Mouse (Mus musculus) brain, embryonic 14.5 days (tissue): ENCODE measurements around the gene Zfp747. TPM values are rescaled to one million over a fixed set of nuclear protein-coding genes. Genes with fewer than 3 reads are reported as not detected.
"Not testable (repeated sequence)": the region's sequence is repeated elsewhere in the genome, so short reads cannot be mapped to it uniquely, and the experiment has no call there.

Source experiments
- DNase-seq: peaks from one replicate; pipeline ENCODE4 v3.0.0-alpha.2; 2011; ENCODE audit warnings: low read depth
- CTCF ChIP-seq: fragments of 200-500 bp; IDR thresholded peaks from 2 replicates; pipeline ENCODE4 v1.5.1; 2012; ENCODE audit warnings: inconsistent platforms, mild to moderate bottlenecking, moderate library complexity, borderline replicate concordance; ENCODE audit not compliant: insufficient read depth, insufficient read length; ENCODE audit errors: extremely low read depth
- POLR2A ChIP-seq: fragments of 200-500 bp; IDR thresholded peaks from 2 replicates; pipeline ENCODE4 v1.6.1; 2012; ENCODE audit warnings: mild to moderate bottlenecking, inconsistent platforms, borderline replicate concordance; ENCODE audit not compliant: poor library complexity, insufficient read depth, insufficient read length, severe bottlenecking; ENCODE audit errors: extremely low read depth
- polyA plus RNA-seq: library from polyadenylated mRNA; depleted of rRNA; stranded (reverse); fragments of >200 nt; gene quantifications from 2 replicates; pipeline ENCODE4 v1.2.3, GENCODE M21; 2012

Zfp747 gene
- polyA plus RNA-seq, 1 experiment, result 7.8 TPM

DNA sequence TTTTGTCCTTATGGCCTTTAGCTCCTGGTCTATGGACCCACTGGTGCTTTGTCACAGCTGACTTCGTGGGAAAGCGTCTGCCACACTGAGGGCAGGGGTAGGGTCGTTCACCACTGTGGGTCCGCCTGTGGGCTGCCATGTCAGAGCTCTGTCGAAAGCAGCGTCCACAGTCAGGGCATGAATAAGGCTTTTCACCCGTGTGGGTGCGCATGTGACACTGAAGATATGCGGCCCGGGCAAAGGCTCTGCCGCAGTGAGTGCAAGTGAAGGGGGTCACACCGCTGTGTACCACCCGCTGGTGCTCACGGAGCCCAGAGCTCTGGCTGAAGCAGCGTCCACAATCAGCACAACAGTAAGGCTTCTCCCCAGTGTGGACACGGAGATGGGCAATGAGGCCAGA lies 15.7 kb upstream of the Zfp747 start:
- DNase-seq, result no peak
- no peak for TF ChIP-seq CTCF
- TF ChIP-seq POLR2A, result no peak

DNA sequence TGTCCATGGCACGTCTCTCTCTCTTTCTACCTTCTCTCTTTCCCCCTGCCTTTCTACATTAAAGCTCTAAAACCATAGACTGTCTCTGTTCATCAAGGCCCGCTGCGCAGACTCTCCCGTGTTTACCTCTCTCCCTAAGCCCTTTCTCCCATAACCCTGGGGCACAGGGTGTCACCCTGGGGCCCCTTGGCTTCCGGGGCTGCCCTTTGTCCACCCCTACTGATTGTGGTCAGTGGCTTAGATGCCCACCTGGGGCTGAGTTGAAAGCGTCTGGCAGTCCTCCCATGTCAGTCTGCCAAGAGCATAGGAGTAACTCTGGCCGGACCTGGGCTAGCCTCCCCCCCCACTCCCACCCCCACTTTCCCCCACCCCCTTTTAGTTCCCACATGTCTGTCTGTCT lies 14.5 kb upstream of the Zfp747 start:
- TF ChIP-seq POLR2A (no peak), CTCF (no peak)
- no peak for DNase-seq

DNA sequence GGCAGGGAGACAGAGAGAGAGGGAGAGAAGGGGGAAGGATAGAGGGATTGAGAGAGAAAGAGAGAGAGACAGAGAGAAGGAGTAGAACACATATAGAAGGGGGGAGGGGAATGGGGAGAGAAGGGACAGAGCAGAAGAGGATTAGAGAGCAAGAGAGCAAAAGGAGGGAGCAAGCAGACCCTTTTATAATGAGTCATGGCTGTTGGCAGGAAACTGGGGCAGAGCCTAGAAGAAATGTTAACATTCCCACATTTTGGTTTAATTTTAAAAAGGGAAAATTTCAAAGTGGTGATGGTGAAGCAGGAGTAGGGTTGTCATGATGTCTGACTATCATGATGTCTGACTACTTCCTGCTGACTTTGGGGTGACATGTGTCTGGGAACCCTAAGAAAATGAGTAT lies 12.4 kb upstream of the Zfp747 start:
- not testable (repeated sequence) for DNase-seq

DNA sequence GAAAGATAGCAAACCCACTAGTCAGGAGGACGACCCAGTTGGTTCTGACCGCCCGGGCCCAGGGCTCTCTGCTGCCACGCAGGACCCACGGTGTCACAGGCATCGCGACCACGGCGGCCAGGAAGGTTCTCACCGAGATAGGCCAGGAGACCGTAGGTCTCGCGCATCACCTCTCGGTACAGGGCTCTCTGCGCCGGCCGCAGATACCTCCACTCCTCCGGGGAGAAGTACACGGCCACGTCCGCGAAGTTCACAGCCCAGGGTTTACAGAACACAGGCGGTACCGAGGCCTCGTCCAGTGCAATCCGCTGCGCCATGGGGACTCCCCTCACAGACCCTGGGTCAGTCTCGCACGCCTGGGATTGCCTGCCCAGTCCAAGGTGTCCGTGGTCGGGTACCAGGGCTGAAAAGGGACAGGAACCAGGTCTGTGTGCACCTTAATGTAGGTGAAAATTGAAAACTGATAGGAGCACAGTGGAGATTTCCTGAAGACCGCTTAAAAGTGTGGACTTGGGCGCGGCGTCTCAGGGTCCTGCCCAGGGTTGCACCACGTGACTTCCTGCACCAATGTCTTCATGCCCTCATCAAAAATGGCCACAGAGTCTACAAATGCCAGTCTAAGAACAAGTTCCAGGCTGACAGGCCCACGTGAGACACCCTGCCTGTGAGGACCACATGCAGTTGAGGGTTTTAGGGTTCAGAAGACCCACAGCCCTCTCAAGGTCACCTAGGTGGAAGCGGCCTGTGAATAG lies 11.0 kb upstream of the Zfp747 start, which contains the start of gene 9130019O22Rik:
9130019O22Rik (minus strand) TSS at position 526 of the 752 bp plus-strand sequence.
- peak; percentile 95 for DNase-seq
- TF ChIP-seq POLR2A, result no peak
- TF ChIP-seq CTCF, result no peak

DNA sequence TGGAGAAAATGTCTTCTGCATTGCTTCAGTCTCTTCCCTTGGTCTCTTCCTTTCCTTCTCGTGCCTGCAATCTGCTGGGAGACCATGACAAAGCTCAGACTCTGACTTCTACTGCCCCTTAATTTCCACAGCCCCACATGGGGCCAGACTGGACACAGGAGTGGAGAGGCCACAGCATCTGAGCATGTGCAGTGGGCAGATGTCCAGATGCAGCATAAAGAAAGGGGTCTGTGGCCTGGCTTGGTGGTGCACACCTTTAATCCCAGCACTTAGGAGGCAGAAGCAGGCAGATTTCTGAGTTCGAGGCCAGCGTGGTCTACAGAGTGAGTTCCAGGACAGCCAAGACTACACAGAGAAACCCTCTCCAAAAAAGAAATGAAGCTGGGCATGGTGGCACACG lies 9.7 kb upstream of the Zfp747 start:
- not testable (repeated sequence) for DNase-seq

DNA sequence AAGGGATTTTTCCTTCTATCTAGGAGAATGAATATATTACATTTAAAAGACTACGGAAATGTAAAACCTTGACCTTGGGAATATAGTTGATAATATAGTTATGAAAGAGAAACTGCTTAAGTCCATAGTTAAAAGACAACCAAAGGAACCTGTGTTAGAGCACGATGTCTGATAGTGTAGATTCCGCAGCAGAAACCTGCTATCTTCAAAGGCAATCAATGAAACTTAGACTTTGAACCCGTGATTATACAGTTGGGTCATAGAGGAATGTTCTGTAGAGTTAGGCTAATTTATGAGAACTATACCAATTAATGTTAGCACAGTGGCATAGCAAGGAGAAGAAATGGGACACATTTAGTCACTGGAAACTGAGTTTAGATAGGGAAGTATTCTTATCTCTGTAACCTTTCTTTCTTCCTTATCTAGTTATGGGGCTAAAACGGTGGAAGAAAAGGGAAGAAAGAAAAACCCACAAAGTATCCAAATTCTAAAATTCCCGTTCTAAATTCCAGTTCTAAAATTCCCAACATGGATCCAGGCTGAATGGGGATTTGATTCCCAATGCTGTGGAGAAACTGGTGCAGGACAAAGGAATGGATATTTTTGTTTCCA lies 2.6 kb upstream of the Zfp747 start:
- DNase-seq, result no peak
- no peak for TF ChIP-seq CTCF
- no peak for TF ChIP-seq POLR2A

DNA sequence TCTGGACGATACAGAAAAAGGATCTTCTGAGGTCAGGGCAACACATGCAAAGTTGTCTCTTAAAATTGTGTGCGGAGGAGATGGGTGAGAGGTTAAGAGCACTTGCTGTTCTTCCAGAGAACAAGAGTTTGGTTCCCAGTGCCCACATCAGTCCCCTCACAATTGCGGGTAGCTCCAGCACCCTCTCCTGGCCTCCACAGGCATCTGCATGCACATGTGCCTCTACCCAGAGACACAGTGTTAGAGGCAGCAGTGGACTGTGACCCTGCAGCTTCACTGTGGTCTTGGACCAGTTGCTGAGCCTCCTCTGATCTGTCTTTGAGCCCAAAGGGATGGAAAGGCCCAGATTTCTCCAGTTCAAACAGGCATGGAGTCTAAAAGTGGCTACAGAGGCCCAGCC lies 4.0 kb downstream of the Zfp747 start:
- DNase-seq, result not testable (repeated sequence)

DNA sequence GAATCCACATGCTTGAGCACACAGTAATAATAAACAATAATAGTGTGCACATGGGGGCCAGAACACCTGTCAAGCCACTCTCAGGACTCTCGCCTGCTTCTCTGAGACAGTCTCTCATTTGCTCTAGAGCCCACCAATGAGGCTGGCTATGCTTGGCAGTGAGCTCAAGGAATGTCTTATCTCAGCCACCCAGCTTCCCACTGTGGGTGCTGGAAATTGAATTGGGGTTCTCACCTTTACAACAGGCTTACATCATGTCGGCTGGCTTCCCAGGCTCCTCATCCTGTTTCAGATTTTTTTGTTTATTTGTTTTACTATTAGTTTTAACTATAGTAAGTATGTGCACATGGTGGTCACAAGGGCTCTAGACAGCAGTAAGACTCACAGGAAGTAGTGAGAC lies 4.6 kb downstream of the Zfp747 start:
- DNase-seq, result no peak
- TF ChIP-seq POLR2A (no peak), CTCF (no peak)

DNA sequence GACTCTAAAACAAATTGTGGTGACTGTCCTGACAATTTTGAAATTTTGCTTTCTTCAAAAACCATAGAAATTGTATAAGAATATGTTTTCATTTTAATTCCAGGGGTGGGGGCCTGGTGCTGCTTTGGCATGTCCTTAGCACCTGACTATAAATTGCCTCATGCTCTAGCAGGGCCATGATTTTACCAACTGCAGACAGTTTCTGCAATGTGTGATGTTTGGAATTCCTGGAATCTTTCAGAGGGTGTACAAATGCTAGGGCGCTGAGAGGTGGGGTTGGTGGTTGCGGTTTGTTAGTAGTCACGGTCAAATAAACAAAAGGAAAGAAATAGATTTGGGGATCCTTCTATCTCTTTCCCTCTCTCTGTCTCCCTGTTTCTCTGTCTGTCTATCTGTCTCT lies 9.6 kb downstream of the Zfp747 start:
- no peak for TF ChIP-seq POLR2A
- no peak for TF ChIP-seq CTCF

DNA sequence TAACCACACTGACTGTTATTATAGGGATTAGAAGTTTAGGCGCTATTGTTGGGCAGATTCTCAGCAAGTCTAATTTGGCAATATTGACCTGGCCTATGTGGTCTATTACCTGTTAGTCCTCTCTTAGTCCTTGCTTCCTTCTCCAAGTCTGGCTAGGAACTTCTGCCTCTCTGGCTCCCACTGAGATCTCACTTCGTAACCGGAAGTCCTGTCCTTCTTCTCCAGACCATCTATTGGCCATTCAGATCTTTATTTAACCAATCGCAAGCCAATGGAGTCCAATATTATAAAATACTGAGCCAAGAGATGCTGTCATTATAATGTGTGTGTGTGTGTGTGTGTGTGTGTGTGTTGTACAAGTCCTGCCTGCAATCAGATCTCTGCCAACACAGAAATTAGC lies 11.7 kb downstream of the Zfp747 start:
- TF ChIP-seq POLR2A, result no peak
- TF ChIP-seq CTCF, result no peak

More for the DNA sequence above, 9.6 kb downstream of the Zfp747 start:
- DNase-seq, result no peak

DNA sequence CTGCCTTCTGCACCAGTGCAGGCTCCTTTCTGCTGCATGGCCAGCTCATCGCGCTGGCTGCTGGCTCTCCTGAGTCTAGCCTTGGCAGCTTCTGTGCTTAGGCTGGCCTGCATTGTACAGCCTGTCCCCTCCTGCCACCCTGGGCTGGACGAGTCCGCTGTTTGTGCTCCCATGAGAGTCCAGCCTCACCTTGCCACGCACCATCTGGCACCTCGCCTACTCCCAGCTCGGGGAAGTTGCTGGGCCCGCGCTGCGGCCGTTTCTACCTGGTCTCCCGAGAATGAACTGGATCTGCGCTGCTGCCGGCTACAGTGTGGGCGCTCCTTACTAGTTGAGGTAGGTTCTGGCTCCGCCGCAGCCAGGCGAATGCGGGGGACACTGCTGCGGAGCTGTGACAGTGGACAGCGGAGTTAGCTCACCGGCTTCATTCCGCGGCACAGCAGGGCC lies 12.4 kb downstream of the Zfp747 start:
- peak; percentile 64 for DNase-seq
- TF ChIP-seq CTCF (no peak), POLR2A (no peak)

More for the DNA sequence above, 11.7 kb downstream of the Zfp747 start:
- peak; percentile 57 for DNase-seq

DNA sequence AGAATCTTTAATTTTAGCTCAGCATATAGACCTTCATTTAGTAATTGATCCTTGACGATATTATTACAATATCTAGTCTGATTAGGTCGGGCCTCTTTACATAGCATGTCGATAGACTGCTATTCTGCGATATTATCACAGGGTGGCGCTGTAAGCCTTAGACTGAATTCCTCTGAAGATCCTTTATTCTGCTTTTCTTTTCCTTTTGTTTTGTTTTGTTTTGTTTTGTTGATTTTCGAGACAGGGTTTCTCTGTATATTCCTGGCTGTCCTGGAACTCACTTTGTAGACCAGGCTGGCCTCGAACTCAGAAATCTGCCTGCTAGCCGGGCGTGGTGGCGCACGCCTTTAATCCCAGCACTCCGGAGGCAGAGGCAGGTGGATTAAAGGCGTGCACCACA lies 13.4 kb downstream of the Zfp747 start:
- TF ChIP-seq CTCF, result peak; percentile 55; the same call in 1 of the 2 replicates

DNA sequence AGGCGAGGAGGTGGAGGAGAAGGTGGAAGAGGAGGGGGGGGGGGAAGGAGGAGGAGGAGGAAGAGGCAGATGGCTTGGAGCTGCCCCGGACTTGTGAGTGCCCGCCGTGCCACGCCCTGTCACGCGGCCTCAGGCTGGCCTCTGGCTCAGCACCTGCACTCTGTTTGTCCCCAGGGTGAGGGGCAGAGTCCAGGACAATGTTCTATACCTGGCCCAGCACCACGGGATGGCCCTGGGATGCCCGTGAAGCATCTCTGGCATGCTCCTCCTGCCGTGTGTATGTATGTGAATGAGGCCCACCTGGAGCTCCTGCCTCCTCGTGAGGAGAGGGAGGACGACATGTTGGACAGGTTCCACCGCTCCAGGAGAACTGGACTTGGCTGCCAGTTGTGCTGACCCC lies 14.4 kb downstream of the Zfp747 start:
- no peak for TF ChIP-seq POLR2A
- no peak for TF ChIP-seq CTCF
- no peak for DNase-seq

More for the DNA sequence above, 13.4 kb downstream of the Zfp747 start:
- peak; percentile 83 for DNase-seq
